Mouse (Mus musculus): ENCODE results near the gene 4930524J08Rik. TPM values are rescaled to one million over a fixed set of nuclear protein-coding genes. Genes with fewer than 3 reads are reported as not detected.

4930524J08Rik gene
- polyA plus RNA-seq (2015; fragmentation: Nextera tagmentation; extraction: Ambion mirVana) = 1.7 and 1.8 TPM in 2 replicates

DNA sequence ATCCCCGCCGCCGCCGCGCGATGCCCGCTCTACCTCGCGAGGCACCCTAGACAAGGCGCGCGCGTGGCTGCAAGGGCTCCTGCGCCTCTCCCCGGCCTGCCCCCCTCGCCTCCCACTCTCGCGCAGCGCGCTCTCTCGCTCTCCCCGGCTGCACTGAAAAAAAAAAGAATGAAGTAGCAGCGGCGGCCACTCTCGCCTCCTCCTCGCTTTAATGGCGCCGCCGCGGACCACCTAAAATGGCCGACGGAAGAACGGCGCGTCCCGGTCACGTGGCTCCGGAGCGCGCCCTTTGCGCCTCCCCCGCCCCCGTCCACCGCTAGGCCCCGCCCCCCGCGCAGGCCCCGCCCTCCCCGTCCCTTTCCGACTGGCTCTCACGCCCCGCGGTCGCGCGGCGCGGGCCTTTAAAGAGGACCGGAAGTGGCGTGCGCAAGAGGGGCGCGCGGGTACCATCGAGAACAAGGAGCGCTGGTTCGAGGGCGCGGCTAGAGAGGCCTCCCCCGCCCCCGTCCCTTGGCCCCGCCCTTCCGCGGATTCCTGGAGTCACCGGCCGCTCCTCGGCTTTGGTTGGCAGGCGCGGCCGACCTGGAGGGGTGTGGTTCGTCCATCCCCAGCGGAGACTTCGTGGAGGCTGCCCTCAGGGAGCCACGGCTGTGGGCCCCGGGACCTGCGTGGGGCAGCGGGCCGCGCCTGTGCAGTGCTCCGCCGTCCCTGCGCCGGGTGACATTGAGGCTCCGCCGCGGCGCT is at the start of gene 4930524J08Rik, which contains the start of gene Hnrnpd:
4930524J08Rik (plus strand) TSS at position 363 of the 744 bp plus-strand sequence.
Hnrnpd (minus strand) TSS at position 240 of the 744 bp plus-strand sequence.
- 0 out of 2 replicates have a peak, but pooled peaks cover 3% of the 10 kb centered on the region for H3K4me1 ChIP-seq
- no peaks in the 10 kb centered on the region for H3K9me3 ChIP-seq
- peak within 1 kb of the TSS; percentile 67 for H3K4me2 ChIP-seq
- H3K4me3 ChIP-seq (replicated peaks) = peak within 1 kb of the TSS; percentile 94
- peak within 1 kb of the TSS; percentile 97 for H3K9ac ChIP-seq
- no peaks in the 10 kb centered on the region for H3K36me3 ChIP-seq
- under 1% methylated on average over 88 of the region's 97 CpGs for WGBS
- peak within 1 kb of the TSS; percentile 99 for H3K27ac ChIP-seq
- no peaks in the 10 kb centered on the region for H3K27me3 ChIP-seq (replicated peaks)
- peak; percentile 98 for ATAC-seq (ENCODE audit: insufficient read depth, low FRiP score, low read depth)

DNA sequence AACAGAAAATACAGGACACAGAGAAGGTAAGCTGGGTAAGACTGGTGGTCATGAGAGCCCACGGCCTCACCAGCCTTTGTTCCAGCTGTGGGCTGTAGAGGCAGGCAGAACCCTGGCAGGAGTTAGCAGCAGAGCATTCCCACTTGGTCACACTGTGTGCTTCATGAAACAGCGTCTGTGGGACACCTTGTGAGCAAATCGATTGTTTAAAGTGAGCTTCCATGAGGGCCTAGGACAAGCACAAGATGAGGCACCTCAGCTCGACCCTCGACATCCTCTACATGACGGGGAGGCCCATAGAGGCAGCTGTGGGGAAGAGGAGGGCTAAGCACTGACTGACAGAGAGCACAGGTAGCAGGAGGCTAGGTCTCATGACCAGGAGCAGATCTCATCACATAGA is 47.0 kb upstream of the 4930524J08Rik start:
- ATAC-seq (ENCODE audit: insufficient read depth, low FRiP score, low read depth) = no peak
- no peaks in the 10 kb centered on the region for H3K4me1 ChIP-seq

DNA sequence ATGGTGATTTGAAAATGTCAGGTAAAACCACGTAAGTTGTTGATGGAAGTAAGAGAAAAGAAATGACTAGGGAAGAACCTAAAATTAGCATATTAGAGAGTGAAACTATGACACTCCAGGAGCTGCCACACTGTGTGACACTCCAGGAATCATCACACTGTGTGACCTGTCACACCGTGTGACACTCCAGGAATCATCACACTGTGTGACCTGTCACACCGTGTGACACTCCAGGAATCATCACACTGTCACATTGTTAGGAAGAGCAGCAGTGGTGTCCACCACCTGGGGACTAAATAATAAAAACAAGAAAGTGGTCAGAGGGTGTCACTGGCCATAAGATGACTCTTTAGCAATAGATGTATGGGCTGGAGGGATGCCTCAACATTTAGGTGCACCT is 39.4 kb upstream of the 4930524J08Rik start:
- 74% methylated on average over 3 of the region's 3 CpGs for WGBS
- H3K36me3 ChIP-seq = no peaks in the 10 kb centered on the region
- H3K4me2 ChIP-seq = no peak overlapping the region
- H3K9ac ChIP-seq = no peak overlapping the region
- ATAC-seq (ENCODE audit: insufficient read depth, low FRiP score, low read depth) = no peak
- H3K4me3 ChIP-seq (replicated peaks) = no peak overlapping the region
- H3K27me3 ChIP-seq (replicated peaks) = no peaks in the 10 kb centered on the region
- H3K4me1 ChIP-seq = no peaks in the 10 kb centered on the region
- no peak overlapping the region for H3K27ac ChIP-seq
- no peaks in the 10 kb centered on the region for H3K9me3 ChIP-seq

More for the DNA sequence above, 47.0 kb upstream of the 4930524J08Rik start:
- Histone ChIP-seq H3K4me2 (no peak overlapping the region), H3K9ac (no peak overlapping the region), H3K4me3 (replicated peaks) (no peak overlapping the region), H3K36me3 (no peaks in the 10 kb centered on the region), H3K27me3 (replicated peaks) (no peaks in the 10 kb centered on the region), H3K27ac (no peak overlapping the region), H3K9me3 (no peaks in the 10 kb centered on the region)
- 79% methylated on average over 6 of the region's 6 CpGs for WGBS

DNA sequence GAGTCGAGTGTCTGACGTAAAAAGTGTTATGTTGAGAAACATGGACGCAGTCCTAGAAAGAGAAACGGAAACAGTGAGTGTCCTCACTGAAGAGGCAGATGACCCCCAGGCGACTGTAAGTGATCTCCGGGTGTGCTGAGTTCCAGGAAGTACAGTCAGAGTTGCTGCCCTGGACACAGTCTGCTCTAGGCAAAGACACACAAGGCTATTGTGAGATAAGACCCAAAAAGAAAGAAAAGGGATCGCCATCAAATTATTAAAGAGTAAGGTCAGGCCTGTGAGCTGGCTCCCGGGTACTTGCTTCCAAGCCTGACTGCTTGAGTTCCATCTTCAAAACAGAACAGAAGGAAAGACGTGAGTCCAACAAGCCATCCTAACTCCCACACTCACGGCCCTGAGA is 37.6 kb upstream of the 4930524J08Rik start:
- 76% methylated on average over 10 of the region's 10 CpGs for WGBS
- H3K27me3 ChIP-seq (replicated peaks) = no peaks in the 10 kb centered on the region
- no peak overlapping the region for H3K4me3 ChIP-seq (replicated peaks)

DNA sequence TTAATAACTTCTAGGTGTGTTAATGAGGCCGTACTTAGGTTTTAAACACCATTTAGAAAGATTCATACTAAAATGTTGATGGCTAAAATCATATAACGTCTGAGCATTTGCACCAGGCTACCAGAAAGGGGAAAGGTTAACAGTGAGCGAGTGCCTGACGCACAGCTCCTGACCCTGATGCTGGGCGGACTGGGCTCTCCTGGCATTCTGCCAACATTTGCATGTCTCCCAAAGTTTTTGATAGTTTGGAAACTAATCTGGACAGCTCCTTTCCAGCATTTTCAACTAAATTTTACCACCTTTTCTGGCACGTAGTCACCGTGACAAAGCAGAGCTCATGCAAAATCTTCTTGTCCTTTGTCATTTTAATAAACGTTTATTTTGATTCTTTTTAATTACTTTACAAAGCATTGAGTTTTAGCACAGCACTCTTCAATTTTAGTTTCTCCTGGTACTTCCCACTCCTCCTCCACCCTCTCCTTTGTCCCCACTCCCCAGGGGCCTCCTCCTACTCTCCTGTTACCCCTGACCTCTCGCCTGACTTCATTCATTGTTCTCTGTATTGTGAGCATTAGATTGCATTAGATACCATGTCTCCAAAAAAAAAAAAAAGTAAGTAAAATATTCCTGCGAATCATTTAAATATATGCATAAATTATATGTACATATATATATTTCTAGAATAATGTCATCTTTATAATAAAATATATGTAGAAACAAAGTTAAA is 36.9 kb upstream of the 4930524J08Rik start:
- ATAC-seq (ENCODE audit: insufficient read depth, low FRiP score, low read depth) = no peak
- Histone ChIP-seq H3K36me3 (0 out of 2 replicates have a peak, but pooled peaks cover 6% of the 10 kb centered on the region), H3K27ac (no peak overlapping the region), H3K4me2 (no peak overlapping the region), H3K4me1 (no peaks in the 10 kb centered on the region), H3K9me3 (no peaks in the 10 kb centered on the region), H3K9ac (no peak overlapping the region), H3K27me3 (replicated peaks) (no peaks in the 10 kb centered on the region), H3K4me3 (replicated peaks) (no peak overlapping the region)
- WGBS = 53% methylated on average over 10 of the region's 10 CpGs

More for the DNA sequence above, 37.6 kb upstream of the 4930524J08Rik start:
- no peak overlapping the region for H3K9ac ChIP-seq
- H3K4me1 ChIP-seq = no peaks in the 10 kb centered on the region
- 0 out of 2 replicates have a peak, but pooled peaks cover 6% of the 10 kb centered on the region for H3K36me3 ChIP-seq
- no peak for ATAC-seq (ENCODE audit: insufficient read depth, low FRiP score, low read depth)
- H3K4me2 ChIP-seq = no peak overlapping the region
- H3K9me3 ChIP-seq = no peaks in the 10 kb centered on the region
- H3K27ac ChIP-seq = no peak overlapping the region

DNA sequence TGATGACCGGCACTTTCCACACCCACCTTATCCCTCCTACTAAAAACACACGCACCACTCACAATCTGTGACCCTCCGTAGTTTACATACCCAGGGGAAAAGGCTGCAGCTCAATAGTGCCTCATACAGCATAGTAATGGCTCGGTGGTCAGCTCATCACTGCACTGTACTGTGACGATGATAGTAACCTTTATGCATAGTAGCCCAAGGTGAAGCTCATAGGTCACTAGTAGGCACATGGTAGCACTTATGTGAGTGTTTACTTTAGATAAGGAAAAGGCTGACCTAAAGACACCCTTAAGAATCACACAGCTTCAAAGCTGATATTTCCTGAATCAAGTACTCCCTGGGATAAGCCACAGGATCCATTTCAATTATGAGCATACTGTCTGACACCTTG is 26.3 kb upstream of the 4930524J08Rik start:
- Histone ChIP-seq H3K36me3 (no peaks in the 10 kb centered on the region), H3K4me3 (replicated peaks) (no peak overlapping the region), H3K9ac (no peak overlapping the region), H3K27me3 (replicated peaks) (no peaks in the 10 kb centered on the region), H3K27ac (no peak overlapping the region), H3K4me2 (no peak overlapping the region), H3K9me3 (no peaks in the 10 kb centered on the region), H3K4me1 (no peaks in the 10 kb centered on the region)
- 83% methylated on average over 5 of the region's 5 CpGs for WGBS
- no peak for ATAC-seq (ENCODE audit: insufficient read depth, low FRiP score, low read depth)

DNA sequence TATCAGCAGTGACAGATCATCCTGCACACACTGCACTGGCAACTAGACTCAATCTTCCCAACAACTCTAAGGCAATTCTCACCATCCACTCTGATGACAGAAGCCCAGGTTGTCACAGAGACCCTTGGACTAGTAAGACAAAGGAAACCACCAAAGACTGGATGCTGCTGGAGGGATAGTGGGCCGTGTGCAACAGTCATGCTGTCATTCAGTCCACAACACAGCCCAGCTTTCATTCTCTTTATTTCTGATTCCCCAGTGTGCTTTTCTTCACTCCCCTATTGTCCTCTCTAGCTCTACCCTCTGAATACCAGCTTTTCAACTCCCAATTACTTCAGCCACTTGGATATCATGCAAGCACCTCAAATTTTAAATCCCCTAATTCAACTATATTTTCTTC is 25.0 kb upstream of the 4930524J08Rik start:
- 68% methylated on average over 1 of the region's 1 CpGs for WGBS
- H3K4me2 ChIP-seq = no peak overlapping the region

DNA sequence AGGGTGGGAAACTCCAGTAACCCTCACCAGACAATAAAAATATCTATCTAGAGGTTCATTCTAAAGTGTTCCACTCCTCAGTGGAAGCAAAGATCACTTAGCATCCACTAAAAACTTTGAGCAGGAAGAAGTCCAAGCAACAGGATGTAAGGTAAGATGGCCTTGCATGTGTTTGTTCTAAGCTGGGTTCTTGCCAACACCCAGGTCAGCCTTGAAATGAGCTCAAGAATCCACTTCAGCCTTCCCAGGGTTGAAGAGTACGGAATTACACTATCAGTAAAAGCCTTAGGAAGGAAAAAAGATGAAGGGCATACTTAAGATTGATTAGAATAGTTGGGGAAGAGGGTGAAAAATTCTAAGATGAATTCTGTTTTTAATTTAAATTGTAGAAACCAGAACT is 20.2 kb upstream of the 4930524J08Rik start:
- Histone ChIP-seq H3K27ac (no peak overlapping the region), H3K36me3 (peaks cover 18% of the 10 kb centered on the region; the same call in 1 of the 2 replicates), H3K4me2 (no peak overlapping the region), H3K4me3 (replicated peaks) (no peak overlapping the region), H3K9ac (no peak overlapping the region), H3K4me1 (no peaks in the 10 kb centered on the region), H3K9me3 (no peaks in the 10 kb centered on the region), H3K27me3 (replicated peaks) (no peaks in the 10 kb centered on the region)
- WGBS = 65% methylated on average over 1 of the region's 1 CpGs
- no peak for ATAC-seq (ENCODE audit: insufficient read depth, low FRiP score, low read depth)

More for the DNA sequence above, 25.0 kb upstream of the 4930524J08Rik start:
- H3K4me3 ChIP-seq (replicated peaks) = no peak overlapping the region
- H3K9me3 ChIP-seq = no peaks in the 10 kb centered on the region
- no peak for ATAC-seq (ENCODE audit: insufficient read depth, low FRiP score, low read depth)
- no peaks in the 10 kb centered on the region for H3K4me1 ChIP-seq
- no peaks in the 10 kb centered on the region for H3K36me3 ChIP-seq
- H3K9ac ChIP-seq = no peak overlapping the region
- H3K27ac ChIP-seq = no peak overlapping the region
- no peaks in the 10 kb centered on the region for H3K27me3 ChIP-seq (replicated peaks)

DNA sequence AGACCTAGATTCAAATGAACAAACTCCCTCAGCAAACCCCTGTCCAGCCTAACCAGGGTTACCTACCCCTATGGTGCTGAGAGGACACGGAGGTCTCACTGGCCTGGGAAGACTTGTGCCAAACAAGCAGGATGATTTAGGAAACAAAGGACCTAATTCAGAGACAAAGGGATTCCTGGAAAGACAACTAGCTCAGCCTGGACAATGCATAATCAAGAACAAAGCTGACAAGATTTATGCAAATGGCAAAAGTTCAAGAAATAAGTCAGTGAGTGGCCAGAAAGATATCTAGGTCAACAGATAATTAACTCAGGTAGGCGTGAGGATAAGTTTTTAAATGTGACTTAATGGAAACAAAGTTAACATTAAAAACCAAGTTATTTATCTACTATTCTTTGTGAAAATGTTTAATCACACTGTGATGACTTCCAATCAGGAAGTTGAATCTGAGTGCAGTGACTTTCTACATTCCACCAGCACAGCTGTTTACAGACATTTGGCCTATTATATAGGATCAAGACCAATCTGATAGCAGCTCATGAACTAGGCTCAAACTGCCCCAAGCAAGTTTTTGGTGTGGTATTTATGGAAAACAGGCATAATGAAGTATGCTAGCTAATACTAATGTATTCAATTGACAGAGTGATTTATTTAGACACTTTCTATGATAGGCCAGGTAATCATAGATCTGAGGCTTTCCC is 19.5 kb upstream of the 4930524J08Rik start:
- Histone ChIP-seq H3K4me1 (no peaks in the 10 kb centered on the region), H3K27ac (no peak overlapping the region), H3K4me2 (no peak overlapping the region), H3K9ac (no peak overlapping the region), H3K4me3 (replicated peaks) (no peak overlapping the region), H3K27me3 (replicated peaks) (no peaks in the 10 kb centered on the region), H3K9me3 (no peaks in the 10 kb centered on the region), H3K36me3 (peaks cover 22% of the 10 kb centered on the region; the same call in 1 of the 2 replicates)
- 74% methylated on average over 2 of the region's 2 CpGs for WGBS
- ATAC-seq (ENCODE audit: insufficient read depth, low FRiP score, low read depth) = no peak; the same call in 1 of the 2 replicates

DNA sequence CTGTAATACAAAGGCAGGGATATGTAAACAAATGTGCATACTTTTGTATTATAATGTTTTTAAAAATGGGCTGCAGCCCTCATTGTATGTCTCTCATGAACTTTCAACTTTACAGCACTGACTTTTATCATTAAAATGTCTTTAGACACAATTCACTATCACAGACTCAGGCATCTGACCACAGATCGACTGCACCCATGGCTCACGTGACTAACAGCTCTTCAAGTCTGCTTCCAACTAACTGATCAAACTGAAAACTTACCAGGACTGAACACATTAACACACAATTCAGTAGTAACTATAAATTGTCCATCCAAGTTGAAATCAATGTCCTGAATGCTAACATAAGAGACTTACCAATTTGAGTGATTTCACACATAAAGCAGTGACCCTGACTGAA is 18.9 kb upstream of the 4930524J08Rik start:
- 72% methylated on average over 2 of the region's 2 CpGs for WGBS
- H3K9ac ChIP-seq = no peak overlapping the region
- H3K27me3 ChIP-seq (replicated peaks) = no peaks in the 10 kb centered on the region
- H3K4me1 ChIP-seq = no peaks in the 10 kb centered on the region
- H3K4me3 ChIP-seq (replicated peaks) = no peak overlapping the region
- no peaks in the 10 kb centered on the region for H3K9me3 ChIP-seq
- no peak for ATAC-seq (ENCODE audit: insufficient read depth, low FRiP score, low read depth)
- no peak overlapping the region for H3K27ac ChIP-seq
- H3K36me3 ChIP-seq = peaks cover 22% of the 10 kb centered on the region; the same call in 1 of the 2 replicates
- no peak overlapping the region for H3K4me2 ChIP-seq

DNA sequence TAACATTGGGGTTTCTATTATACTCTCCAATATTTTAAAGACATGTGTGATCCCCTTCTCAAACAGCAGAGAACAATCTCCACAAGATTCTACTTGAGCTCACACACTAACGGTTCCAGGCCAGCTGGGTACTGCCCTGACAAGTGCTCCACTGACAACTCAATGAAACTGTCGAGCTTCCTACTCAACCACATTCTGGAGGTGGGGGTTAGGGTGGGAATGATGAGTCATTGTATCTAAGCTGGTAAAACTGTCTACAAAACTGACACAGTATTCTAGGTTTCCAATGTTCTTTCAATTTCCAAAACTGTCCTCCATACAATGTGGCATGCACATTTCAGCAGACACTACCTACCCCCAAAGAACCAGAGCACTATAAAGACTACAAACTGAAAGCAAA is 4.9 kb upstream of the 4930524J08Rik start:
- no peak for ATAC-seq (ENCODE audit: insufficient read depth, low FRiP score, low read depth)
- no peaks in the 10 kb centered on the region for H3K27me3 ChIP-seq (replicated peaks)
- 0 out of 2 replicates have a peak, but pooled peaks cover 5% of the 10 kb centered on the region for H3K36me3 ChIP-seq
- WGBS = 10% methylated on average over 2 of the region's 2 CpGs
- H3K9me3 ChIP-seq = no peaks in the 10 kb centered on the region
- H3K4me1 ChIP-seq = 0 out of 2 replicates have a peak, but pooled peaks cover 3% of the 10 kb centered on the region
- H3K4me2 ChIP-seq = peak overlapping the region; percentile 41
- no peak overlapping the region for H3K4me3 ChIP-seq (replicated peaks)
- no peak overlapping the region for H3K9ac ChIP-seq
- H3K27ac ChIP-seq = no peak overlapping the region
